Mouse (Mus musculus) gastrocnemius, postnatal 14 days (tissue): ENCODE measurements around the gene Zfp467. TPM values are rescaled to one million over a fixed set of nuclear protein-coding genes. Genes with fewer than 3 reads are reported as not detected.

Experiments
- microRNA-seq, 2 experiments: library from miRNA; unstranded; fragments of <30 nt; microRNA quantifications; one replicate each; pipeline ENCODE4 v1.2.0; 2021
- total RNA-seq, 2 experiments: library from RNA; stranded (reverse); gene quantifications; 2 replicates each; pipeline ENCODE4 v1.2.3; 2021

The Zfp467 gene
- total RNA-seq, 2 experiments from 2014 or later: 15.9 to 16.5 TPM

Small RNA genes lying within 50 kb of the gene (microRNA-seq; reads per million reads assigned to microRNA genes)
- 0 reads per million in 2 experiments for gene Gm24325

Other genes starting within 250 kb of the Zfp467 start
- gene Krba1, start 50.2 kb downstream of the Zfp467 start, total RNA-seq: 10 to 100 TPM in 1 of 2 experiments, 1 to 10 TPM in 1; 8.7 to 11.0 TPM
- gene Sspo, start 2.4 kb upstream of the Zfp467 start, total RNA-seq: 1 to 10 TPM in 1 of 2 experiments, under 1 TPM in 1; 0.16 to 1.1 TPM
- 10 to 100 TPM; 48.6 to 48.9 TPM for gene Atp6v0e2, start 91.8 kb upstream of the Zfp467 start, total RNA-seq
- 10 to 100 TPM; 13.2 to 15.4 TPM for gene Lrrc61, start 109.0 kb upstream of the Zfp467 start, total RNA-seq
- gene Rarres2, start 127.0 kb upstream of the Zfp467 start, total RNA-seq: 10 to 100 TPM; 22.2 to 35.7 TPM
- not detected for gene Gm45021, start 143.8 kb upstream of the Zfp467 start, total RNA-seq
- gene Repin1, start 148.1 kb upstream of the Zfp467 start, total RNA-seq: 10 to 100 TPM; 18.5 to 19.0 TPM
- gene Gm44965, start 148.1 kb upstream of the Zfp467 start, total RNA-seq: 1 to 10 TPM in 1 of 2 experiments, not detected in 1; 2.0 TPM
- 1 to 10 TPM; 5.2 to 5.5 TPM for gene Zfp775, start 156.2 kb upstream of the Zfp467 start, total RNA-seq
- gene AI854703, start 180.9 kb upstream of the Zfp467 start, total RNA-seq: under 1 TPM; 0.40 to 0.45 TPM
- 1 to 10 TPM; 4.3 to 5.3 TPM for gene Gimap8, start 201.4 kb upstream of the Zfp467 start, total RNA-seq
- 1 to 10 TPM; 1.6 to 2.2 TPM for gene Gimap9, start 230.3 kb upstream of the Zfp467 start, total RNA-seq
- 10 to 100 TPM; 10.7 to 12.5 TPM for gene Gimap4, start 238.7 kb upstream of the Zfp467 start, total RNA-seq